Mouse (Mus musculus): ENCODE measurements around the gene Snrk. TPM values are rescaled to one million over a fixed set of nuclear protein-coding genes. Genes with fewer than 3 reads are reported as not detected.
A peak's percentile ranks its signal among the peaks of the same experiment; 100 is the strongest.

Gene Snrk
- polyA plus RNA-seq, 1 experiment from 2014 or later: 42.4 TPM

DNA sequence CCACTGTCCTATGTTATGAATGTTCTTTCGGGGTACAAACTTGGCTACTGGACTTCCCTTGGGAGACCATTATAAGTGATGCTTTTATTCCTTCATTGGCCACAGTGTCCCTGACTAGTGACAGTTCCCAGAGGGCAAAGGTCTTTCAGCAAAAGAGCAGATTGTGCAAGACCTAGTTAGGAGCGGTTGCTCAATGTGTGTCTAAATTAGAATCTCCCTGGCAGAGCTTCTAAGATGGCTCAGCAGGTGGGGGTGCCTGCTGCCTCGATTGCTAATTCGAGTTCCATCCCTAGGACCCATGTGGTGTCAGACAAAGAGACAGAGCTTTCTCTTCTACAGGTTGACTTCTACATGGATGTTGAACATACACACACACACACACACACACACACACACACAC, 1.5 kb upstream of the Snrk start:
- peaks cover 2% of the 10 kb centered on the region; the same call in 1 of the 2 replicates for H3K4me1 ChIP-seq (replicated peaks; ENCODE audit: control insufficient read depth, insufficient read depth, low read length)
- no peak overlapping the region for H3K4me2 ChIP-seq (ENCODE audit: low read depth, low read length, severe bottlenecking)
- H3K9ac ChIP-seq (ENCODE audit: low read length): no peak overlapping the region
- no peaks in the 10 kb centered on the region for H3K27me3 ChIP-seq (ENCODE audit: control insufficient read depth, insufficient read depth, low read length)
- no peaks in the 10 kb centered on the region for H3K9me3 ChIP-seq (ENCODE audit: control insufficient read depth, low read length)
- WGBS: 48% methylated on average over 4 of the region's 4 CpGs
- ATAC-seq (replicated peaks; ENCODE audit: low FRiP score) (no peak), DNase-seq (ENCODE audit: low spot score) (no peak)
- H3K27ac ChIP-seq (ENCODE audit: low read depth, low read length): no peak overlapping the region
- no peaks in the 10 kb centered on the region for H3K36me3 ChIP-seq (ENCODE audit: control insufficient read depth, insufficient read depth, low read length)
- no peak overlapping the region for H3K4me3 ChIP-seq (ENCODE audit: low read depth, low read length)

DNA sequence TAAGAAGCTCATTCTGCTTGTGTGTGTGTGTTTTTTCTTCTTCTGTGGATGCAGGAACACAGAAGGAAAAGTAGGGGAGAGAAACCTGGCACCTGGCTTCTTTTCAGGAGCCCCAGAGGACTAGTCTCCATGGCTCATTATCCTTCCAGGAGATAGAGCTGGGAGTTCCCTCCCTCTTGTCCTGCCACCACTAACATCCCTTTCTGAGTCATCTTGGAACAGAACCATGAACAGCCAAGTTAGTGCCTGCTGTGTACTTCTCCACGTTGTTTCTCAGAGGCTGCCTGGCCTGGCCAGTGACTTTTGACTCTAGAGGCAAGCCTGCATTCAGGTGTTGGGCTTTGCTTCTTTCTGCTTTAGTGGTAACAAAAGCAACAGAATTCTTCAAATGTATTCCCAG, 707 bp upstream of the Snrk start:
- H3K4me3 ChIP-seq (ENCODE audit: low read depth, low read length): no peak overlapping the region
- H3K9ac ChIP-seq (ENCODE audit: low read length): no peak overlapping the region
- H3K36me3 ChIP-seq (ENCODE audit: control insufficient read depth, insufficient read depth, low read length): no peaks in the 10 kb centered on the region
- no peak overlapping the region for H3K4me2 ChIP-seq (ENCODE audit: low read depth, low read length, severe bottlenecking)
- 56% methylated on average over 1 of the region's 1 CpGs for WGBS
- ATAC-seq (replicated peaks; ENCODE audit: low FRiP score) (no peak), DNase-seq (ENCODE audit: low spot score) (no peak)
- H3K27me3 ChIP-seq (ENCODE audit: control insufficient read depth, insufficient read depth, low read length): no peaks in the 10 kb centered on the region
- H3K9me3 ChIP-seq (ENCODE audit: control insufficient read depth, low read length): no peaks in the 10 kb centered on the region
- H3K4me1 ChIP-seq (replicated peaks; ENCODE audit: control insufficient read depth, insufficient read depth, low read length): peaks cover 2% of the 10 kb centered on the region; the same call in 1 of the 2 replicates
- H3K27ac ChIP-seq (ENCODE audit: low read depth, low read length): no peak overlapping the region

DNA sequence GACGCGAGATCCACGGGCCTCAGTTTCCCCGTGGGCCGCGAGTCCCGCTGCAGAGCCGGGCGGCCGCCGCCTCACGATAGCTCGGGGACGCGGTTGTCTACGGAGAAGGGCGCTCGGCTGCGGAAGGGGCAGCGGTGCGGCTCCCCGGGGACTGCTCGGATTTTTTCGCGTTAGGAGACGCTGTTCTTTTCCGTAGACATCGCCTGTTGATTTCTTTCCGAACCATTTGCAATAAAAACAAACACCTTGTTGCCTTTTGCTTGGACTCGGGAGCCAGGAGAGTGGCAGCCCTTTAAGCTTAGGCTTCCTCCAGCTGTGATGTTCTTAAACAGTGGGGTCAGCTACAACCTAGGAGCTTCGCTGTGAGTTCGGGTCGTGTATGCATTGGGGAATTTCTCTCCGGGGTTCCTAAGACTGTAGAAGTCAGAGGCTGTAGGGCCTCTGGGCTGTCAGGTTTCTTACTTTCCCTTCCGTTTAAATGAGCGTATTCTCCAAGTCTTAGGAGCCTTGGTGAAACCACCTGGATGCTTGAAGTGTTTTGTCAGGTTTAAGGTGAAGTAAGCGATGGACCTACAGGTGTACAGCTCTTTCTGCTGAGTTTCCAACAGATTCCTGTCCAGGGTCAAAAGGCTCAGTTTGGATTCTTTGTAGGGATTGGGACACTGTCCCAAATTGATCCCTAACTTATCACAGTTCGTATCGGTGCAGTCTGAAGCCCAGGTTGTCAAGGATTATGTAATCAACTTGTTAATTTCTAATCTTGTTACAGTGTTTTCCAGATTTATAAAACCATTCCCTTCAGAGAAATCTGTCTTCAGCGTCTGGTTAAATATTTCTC, 845 bp downstream of the Snrk start:
- H3K9ac ChIP-seq (ENCODE audit: low read length): peak overlapping the region; percentile 91
- H3K9me3 ChIP-seq (ENCODE audit: control insufficient read depth, low read length): no peaks in the 10 kb centered on the region
- peak overlapping the region; percentile 77 for H3K27ac ChIP-seq (ENCODE audit: low read depth, low read length)
- peak overlapping the region; percentile 90 for H3K4me2 ChIP-seq (ENCODE audit: low read depth, low read length, severe bottlenecking)
- ATAC-seq (replicated peaks; ENCODE audit: low FRiP score) (peak; percentile 42; the same call in 1 of the 2 replicates), DNase-seq (ENCODE audit: low spot score) (no peak)
- peak overlapping the region; percentile 94 for H3K4me3 ChIP-seq (ENCODE audit: low read depth, low read length)
- 6% methylated on average over 39 of the region's 40 CpGs for WGBS
- no peaks in the 10 kb centered on the region for H3K27me3 ChIP-seq (ENCODE audit: control insufficient read depth, insufficient read depth, low read length)
- peaks cover 2% of the 10 kb centered on the region; the same call in 1 of the 2 replicates for H3K4me1 ChIP-seq (replicated peaks; ENCODE audit: control insufficient read depth, insufficient read depth, low read length)
- no peaks in the 10 kb centered on the region for H3K36me3 ChIP-seq (ENCODE audit: control insufficient read depth, insufficient read depth, low read length)

DNA sequence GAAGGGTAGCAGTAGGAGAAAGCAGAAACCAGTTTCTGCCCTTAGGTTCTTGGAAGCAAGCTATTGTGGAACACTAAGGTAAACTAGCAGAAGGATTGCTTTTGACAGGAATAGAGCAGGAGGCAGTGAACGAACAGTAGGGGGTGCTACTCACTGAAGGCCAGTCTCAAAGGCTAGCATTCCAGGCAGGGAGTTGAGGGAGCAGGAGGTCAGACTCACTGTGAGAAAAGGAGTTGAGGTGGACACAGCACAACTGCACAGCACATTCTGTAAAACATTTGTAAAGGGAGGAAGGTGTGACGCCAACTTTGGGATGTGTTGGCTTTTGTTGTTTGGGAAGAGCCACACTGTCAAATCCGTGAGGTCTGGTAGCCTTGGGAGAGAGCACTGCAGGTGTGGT, 3.0 kb downstream of the Snrk start:
- WGBS: 44% methylated on average over 3 of the region's 3 CpGs
- no peak overlapping the region for H3K9ac ChIP-seq (ENCODE audit: low read length)

DNA sequence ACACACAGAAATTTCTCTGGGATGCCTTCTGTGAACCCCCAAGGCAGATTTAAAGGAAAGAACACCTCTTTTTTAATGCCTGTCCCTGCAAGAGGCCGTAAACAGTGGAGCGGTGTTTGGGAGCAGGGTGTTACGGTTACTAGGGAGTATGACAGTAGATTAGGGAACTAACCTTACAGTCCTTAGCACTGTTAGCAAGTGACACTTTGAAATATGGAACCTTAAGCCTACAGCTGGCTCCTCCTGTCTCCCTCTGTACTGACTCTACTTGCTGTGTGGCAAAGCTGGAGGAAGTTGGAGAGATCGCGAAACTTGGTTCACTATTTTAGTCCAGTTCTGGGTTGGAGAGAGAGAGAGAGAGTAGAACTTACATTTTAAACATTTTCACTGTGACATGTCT, 5.0 kb downstream of the Snrk start:
- Histone ChIP-seq H3K4me3 (ENCODE audit: low read depth, low read length) (no peak overlapping the region), H3K27ac (ENCODE audit: low read depth, low read length) (no peak overlapping the region), H3K27me3 (ENCODE audit: control insufficient read depth, insufficient read depth, low read length) (no peaks in the 10 kb centered on the region), H3K36me3 (ENCODE audit: control insufficient read depth, insufficient read depth, low read length) (no peaks in the 10 kb centered on the region), H3K9ac (ENCODE audit: low read length) (no peak overlapping the region), H3K9me3 (ENCODE audit: control insufficient read depth, low read length) (no peaks in the 10 kb centered on the region), H3K4me1 (replicated peaks; ENCODE audit: control insufficient read depth, insufficient read depth, low read length) (peaks cover 2% of the 10 kb centered on the region; the same call in 1 of the 2 replicates), H3K4me2 (ENCODE audit: low read depth, low read length, severe bottlenecking) (no peak overlapping the region)
- DNase-seq (ENCODE audit: low spot score): no peak
- 95% methylated on average over 5 of the region's 5 CpGs for WGBS
- no peak for ATAC-seq (replicated peaks; ENCODE audit: low FRiP score)

More for the DNA sequence above, 3.0 kb downstream of the Snrk start:
- DNase-seq (ENCODE audit: low spot score) (peak; percentile 60), ATAC-seq (replicated peaks; ENCODE audit: low FRiP score) (no peak)
- no peaks in the 10 kb centered on the region for H3K36me3 ChIP-seq (ENCODE audit: control insufficient read depth, insufficient read depth, low read length)
- H3K4me1 ChIP-seq (replicated peaks; ENCODE audit: control insufficient read depth, insufficient read depth, low read length): peaks cover 2% of the 10 kb centered on the region; the same call in 1 of the 2 replicates
- no peak overlapping the region for H3K27ac ChIP-seq (ENCODE audit: low read depth, low read length)
- no peak overlapping the region for H3K4me3 ChIP-seq (ENCODE audit: low read depth, low read length)
- no peak overlapping the region for H3K4me2 ChIP-seq (ENCODE audit: low read depth, low read length, severe bottlenecking)
- no peaks in the 10 kb centered on the region for H3K27me3 ChIP-seq (ENCODE audit: control insufficient read depth, insufficient read depth, low read length)
- no peaks in the 10 kb centered on the region for H3K9me3 ChIP-seq (ENCODE audit: control insufficient read depth, low read length)

DNA sequence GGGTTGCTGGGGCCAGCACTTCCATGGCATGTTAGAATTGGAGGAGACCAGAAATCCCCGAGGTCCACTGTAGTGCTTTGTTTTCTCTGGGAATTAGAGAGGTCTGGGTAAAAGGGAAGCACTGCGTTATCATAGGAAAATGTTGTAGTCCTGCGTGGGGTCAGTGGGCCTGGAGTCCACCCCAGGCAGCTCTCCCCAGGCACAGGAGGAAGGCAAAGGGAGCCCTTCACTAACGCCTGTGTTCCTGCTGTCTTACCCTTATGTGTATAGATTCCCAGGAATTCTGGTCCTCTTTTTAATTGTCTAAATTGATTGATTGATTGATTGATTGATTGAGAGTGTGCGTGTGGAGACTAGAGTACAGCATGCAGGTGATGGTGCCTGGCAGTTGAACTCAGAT, 6.1 kb downstream of the Snrk start:
- 76% methylated on average over 5 of the region's 5 CpGs for WGBS
- DNase-seq (ENCODE audit: low spot score): no peak
- H3K4me1 ChIP-seq (replicated peaks; ENCODE audit: control insufficient read depth, insufficient read depth, low read length): peaks cover under 1% of the 10 kb centered on the region; the same call in 1 of the 2 replicates
- no peak overlapping the region for H3K27ac ChIP-seq (ENCODE audit: low read depth, low read length)
- H3K4me2 ChIP-seq (ENCODE audit: low read depth, low read length, severe bottlenecking): no peak overlapping the region
- H3K27me3 ChIP-seq (ENCODE audit: control insufficient read depth, insufficient read depth, low read length): no peaks in the 10 kb centered on the region
- no peak overlapping the region for H3K4me3 ChIP-seq (ENCODE audit: low read depth, low read length)
- H3K36me3 ChIP-seq (ENCODE audit: control insufficient read depth, insufficient read depth, low read length): no peaks in the 10 kb centered on the region
- no peak for ATAC-seq (replicated peaks; ENCODE audit: low FRiP score)
- no peak overlapping the region for H3K9ac ChIP-seq (ENCODE audit: low read length)
- no peaks in the 10 kb centered on the region for H3K9me3 ChIP-seq (ENCODE audit: control insufficient read depth, low read length)

DNA sequence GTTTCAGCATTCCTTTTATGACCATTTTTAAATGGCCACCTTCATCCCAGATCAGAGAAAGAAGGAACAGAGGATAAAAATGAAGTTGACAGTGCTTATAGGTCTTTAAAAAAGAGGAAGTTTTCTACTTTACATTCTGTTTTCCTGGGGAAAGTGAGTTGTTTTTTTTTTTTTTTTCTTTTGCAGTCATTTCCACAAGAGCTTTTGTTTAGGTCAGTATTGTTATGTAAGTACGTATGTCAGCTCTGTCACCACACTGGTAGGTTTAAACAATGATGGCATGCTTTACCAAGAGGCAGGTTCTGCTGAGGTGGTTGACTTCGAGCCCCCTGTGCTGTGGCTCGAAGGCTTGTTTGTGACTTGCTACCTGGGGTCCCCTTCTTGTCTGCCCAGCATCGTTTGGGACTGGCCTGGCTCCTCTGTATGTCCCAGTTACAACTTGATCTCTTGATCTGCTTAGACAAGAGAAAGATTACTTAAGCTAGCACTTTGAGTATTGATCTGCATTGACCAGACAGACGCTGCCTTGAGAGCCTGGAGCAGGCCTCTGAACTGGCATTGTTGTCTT, 8.7 kb downstream of the Snrk start:
- Histone ChIP-seq H3K4me3 (ENCODE audit: low read depth, low read length) (no peak overlapping the region), H3K36me3 (ENCODE audit: control insufficient read depth, insufficient read depth, low read length) (no peaks in the 10 kb centered on the region), H3K9me3 (ENCODE audit: control insufficient read depth, low read length) (no peaks in the 10 kb centered on the region), H3K27me3 (ENCODE audit: control insufficient read depth, insufficient read depth, low read length) (no peaks in the 10 kb centered on the region), H3K4me1 (replicated peaks; ENCODE audit: control insufficient read depth, insufficient read depth, low read length) (no peaks in the 10 kb centered on the region), H3K9ac (ENCODE audit: low read length) (no peak overlapping the region), H3K4me2 (ENCODE audit: low read depth, low read length, severe bottlenecking) (no peak overlapping the region), H3K27ac (ENCODE audit: low read depth, low read length) (no peak overlapping the region)
- WGBS: 48% methylated on average over 5 of the region's 5 CpGs
- DNase-seq (ENCODE audit: low spot score) (no peak), ATAC-seq (replicated peaks; ENCODE audit: low FRiP score) (no peak)

DNA sequence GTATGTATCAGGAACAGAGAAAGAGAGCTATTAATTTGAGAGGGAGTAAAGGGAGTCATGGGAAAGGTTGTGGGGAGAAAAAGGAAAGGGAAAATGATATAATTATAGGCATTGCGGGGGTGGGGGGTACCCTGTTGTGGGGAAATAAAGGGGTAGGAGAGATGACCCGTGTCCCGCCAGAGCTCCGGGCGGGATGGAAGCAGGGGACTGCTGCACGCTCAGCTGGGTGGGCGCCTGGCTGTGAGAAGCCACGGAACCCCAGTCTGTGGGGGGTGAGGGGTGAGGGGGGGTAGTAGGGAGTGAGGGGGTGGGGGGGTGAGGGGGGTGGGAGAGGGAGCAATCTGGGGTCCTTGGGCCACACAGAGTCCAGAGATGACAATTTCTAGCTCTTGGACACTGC, 9.7 kb downstream of the Snrk start:
- no peak overlapping the region for H3K4me2 ChIP-seq (ENCODE audit: low read depth, low read length, severe bottlenecking)
- H3K36me3 ChIP-seq (ENCODE audit: control insufficient read depth, insufficient read depth, low read length): no peaks in the 10 kb centered on the region
- no peak for ATAC-seq (replicated peaks; ENCODE audit: low FRiP score)

More for the DNA sequence above, 9.7 kb downstream of the Snrk start:
- 73% methylated on average over 8 of the region's 8 CpGs for WGBS
- DNase-seq (ENCODE audit: low spot score): no peak
- Histone ChIP-seq H3K4me1 (replicated peaks; ENCODE audit: control insufficient read depth, insufficient read depth, low read length) (no peaks in the 10 kb centered on the region), H3K27me3 (ENCODE audit: control insufficient read depth, insufficient read depth, low read length) (no peaks in the 10 kb centered on the region), H3K4me3 (ENCODE audit: low read depth, low read length) (no peak overlapping the region), H3K27ac (ENCODE audit: low read depth, low read length) (no peak overlapping the region), H3K9me3 (ENCODE audit: control insufficient read depth, low read length) (no peaks in the 10 kb centered on the region), H3K9ac (ENCODE audit: low read length) (no peak overlapping the region)

All from forebrain, embryonic 11.5 days (tissue).